Mouse (Mus musculus): ENCODE data around the gene Atf7ip. TPM values are rescaled to one million over a fixed set of nuclear protein-coding genes. Genes with fewer than 3 reads are reported as not detected.

Atf7ip gene
- total RNA-seq, 1 experiment from 2014 or later: 72.9 TPM

- ATAC-seq (replicated peaks; ENCODE audit: low read depth, poor library complexity, severe bottlenecking): no peak
Observed at GRCm38 (mm10) chr6:136483531-136483930, 22.4 kb upstream of the Atf7ip start.

GRCm38 (mm10) chr6:136484093-136484492 lies 21.9 kb upstream of the Atf7ip start:
- ATAC-seq (replicated peaks; ENCODE audit: low read depth, poor library complexity, severe bottlenecking): peak; percentile 68

- ATAC-seq (replicated peaks; ENCODE audit: low read depth, poor library complexity, severe bottlenecking): no peak
Observed at GRCm38 (mm10) chr6:136486166-136486565, 19.8 kb upstream of the Atf7ip start.

GRCm38 (mm10) chr6:136486801-136487553 lies 19.0 kb upstream of the Atf7ip start:
- no peak for ATAC-seq (replicated peaks; ENCODE audit: low read depth, poor library complexity, severe bottlenecking)

- no peak for ATAC-seq (replicated peaks; ENCODE audit: low read depth, poor library complexity, severe bottlenecking)
Observed at GRCm38 (mm10) chr6:136487554-136487950, 18.4 kb upstream of the Atf7ip start.

- no peak for ATAC-seq (replicated peaks; ENCODE audit: low read depth, poor library complexity, severe bottlenecking)
Observed at GRCm38 (mm10) chr6:136489899-136490298, 16.1 kb upstream of the Atf7ip start.

- 0 out of 2 replicates have a peak, but pooled peaks have one; percentile 42 for ATAC-seq (replicated peaks; ENCODE audit: low read depth, poor library complexity, severe bottlenecking)
Observed at GRCm38 (mm10) chr6:136490516-136491475, 15.2 kb upstream of the Atf7ip start.

GRCm38 (mm10) chr6:136491631-136492030 lies 14.3 kb upstream of the Atf7ip start:
- no peak for ATAC-seq (replicated peaks; ENCODE audit: low read depth, poor library complexity, severe bottlenecking)

GRCm38 (mm10) chr6:136492251-136492650 lies 13.7 kb upstream of the Atf7ip start:
- ATAC-seq (replicated peaks; ENCODE audit: low read depth, poor library complexity, severe bottlenecking): peak; percentile 62

GRCm38 (mm10) chr6:136493486-136493885 lies 12.5 kb upstream of the Atf7ip start:
- no peak for ATAC-seq (replicated peaks; ENCODE audit: low read depth, poor library complexity, severe bottlenecking)

GRCm38 (mm10) chr6:136493910-136494751 lies 11.8 kb upstream of the Atf7ip start:
- ATAC-seq (replicated peaks; ENCODE audit: low read depth, poor library complexity, severe bottlenecking): no peak

- ATAC-seq (replicated peaks; ENCODE audit: low read depth, poor library complexity, severe bottlenecking): no peak
Observed at GRCm38 (mm10) chr6:136495023-136495422, 10.9 kb upstream of the Atf7ip start.

- peak; percentile 92 for ATAC-seq (replicated peaks; ENCODE audit: low read depth, poor library complexity, severe bottlenecking)
Observed at GRCm38 (mm10) chr6:136497744-136498143, 8.2 kb upstream of the Atf7ip start.

GRCm38 (mm10) chr6:136499292-136499977 lies 6.5 kb upstream of the Atf7ip start:
- no peak for ATAC-seq (replicated peaks; ENCODE audit: low read depth, poor library complexity, severe bottlenecking)

GRCm38 (mm10) chr6:136508652-136509051 lies 2.7 kb downstream of the Atf7ip start:
- no peak for ATAC-seq (replicated peaks; ENCODE audit: low read depth, poor library complexity, severe bottlenecking)

- no peak for ATAC-seq (replicated peaks; ENCODE audit: low read depth, poor library complexity, severe bottlenecking)
Observed at GRCm38 (mm10) chr6:136510945-136511344, 5.0 kb downstream of the Atf7ip start.

GRCm38 (mm10) chr6:136512351-136512750 lies 6.4 kb downstream of the Atf7ip start:
- ATAC-seq (replicated peaks; ENCODE audit: low read depth, poor library complexity, severe bottlenecking): no peak

GRCm38 (mm10) chr6:136516626-136517025 lies 10.7 kb downstream of the Atf7ip start:
- ATAC-seq (replicated peaks; ENCODE audit: low read depth, poor library complexity, severe bottlenecking): no peak

- no peak for ATAC-seq (replicated peaks; ENCODE audit: low read depth, poor library complexity, severe bottlenecking)
Observed at GRCm38 (mm10) chr6:136517221-136517620, 11.3 kb downstream of the Atf7ip start.
